Mouse (Mus musculus) hindbrain, embryonic 15.5 days (tissue): ENCODE data around the gene Adgrf5. TPM values are rescaled to one million over a fixed set of nuclear protein-coding genes. Genes with fewer than 3 reads are reported as not detected.
"Not testable (repeated sequence)": the region's sequence is repeated elsewhere in the genome, so short reads cannot be mapped to it uniquely, and the experiment has no call there.

Experiments used
- ATAC-seq: fragments of 200-750 bp; cut with Nextera tagmentation; 2 replicates; pipeline ENCODE4 v1.8.0; 2017; ENCODE audit warnings: low read depth, moderate number of reproducible peaks, moderate TSS enrichment; ENCODE audit not compliant: low FRiP score
- H3K27ac ChIP-seq: fragments of 300-500 bp; sonication (generic); replicated peaks from 2 replicates; pipeline ENCODE4 v1.5.1; 2015; ENCODE audit warnings: mild to moderate bottlenecking, inconsistent platforms
- H3K27me3 ChIP-seq: fragments of 300-500 bp; sonication (generic); 2 replicates; pipeline ENCODE4 v1.6.1; 2015; ENCODE audit warnings: control low read depth, inconsistent platforms
- H3K36me3 ChIP-seq: fragments of 300-500 bp; sonication (generic); 2 replicates; pipeline ENCODE4 v1.6.1; 2015; ENCODE audit warnings: control low read depth, inconsistent platforms
- H3K4me1 ChIP-seq: fragments of 300-500 bp; sonication (generic); replicated peaks from 2 replicates; pipeline ENCODE4 v1.6.1; 2015; ENCODE audit warnings: control low read depth, inconsistent platforms
- H3K4me2 ChIP-seq: fragments of 300-500 bp; sonication (generic); 2 replicates; pipeline ENCODE4 v1.6.1; 2015; ENCODE audit warnings: moderate library complexity, mild to moderate bottlenecking, inconsistent platforms
- H3K4me3 ChIP-seq: fragments of 300-500 bp; sonication (generic); 2 replicates; pipeline ENCODE4 v1.5.1; 2015; ENCODE audit warnings: mild to moderate bottlenecking, inconsistent platforms
- H3K9ac ChIP-seq: fragments of 300-500 bp; sonication (generic); 2 replicates; pipeline ENCODE4 v1.6.1; 2015; ENCODE audit warnings: inconsistent platforms
- H3K9me3 ChIP-seq: fragments of 300-500 bp; sonication (generic); 2 replicates; pipeline ENCODE4 v1.6.1; 2016; ENCODE audit warnings: control low read depth, inconsistent platforms
- WGBS: fragments of 180-500 bp; shearing (Covaris S2); methylation state at CpG from one replicate; pipeline ENCODE4 v1.1.7; 2015; 5-methylcytosine and 5-hydroxymethylcytosine counted together
- polyA plus RNA-seq: library from polyadenylated mRNA; unstranded; fragments of >200 nt; fragmentation: Nextera tagmentation; extraction: Ambion mirVana; gene quantifications from 2 replicates; pipeline ENCODE4 v1.2.1, GENCODE M21; 2015

Adgrf5 gene
- polyA plus RNA-seq = 7.6 and 9.0 TPM in 2 replicates

- Histone ChIP-seq H3K4me1 (peaks cover 10% of the 10 kb centered on the region), H3K27me3 (no peaks in the 10 kb centered on the region), H3K4me3 (no peak within 1 kb of the TSS), H3K4me2 (no peak within 1 kb of the TSS), H3K36me3 (no peaks in the 10 kb centered on the region), H3K9me3 (no peaks in the 10 kb centered on the region), H3K27ac (no peak within 1 kb of the TSS), H3K9ac (no peak within 1 kb of the TSS)
- no peak for ATAC-seq
- WGBS = 71% methylated on average over 16 of the region's 16 CpGs
These were observed at the start of gene Adgrf5 for GRCm38 (mm10) chr17:43359826-43360619. Gene Adgrf5 (plus strand): TSS chr17:43360451.

GRCm38 (mm10) chr17:43325986-43326671 is 34.1 kb upstream of the Adgrf5 start:
- 44% methylated on average over 7 of the region's 7 CpGs for WGBS
- ATAC-seq = 0 out of 2 replicates have a peak, but pooled peaks have one; percentile 21
- H3K4me3 ChIP-seq = no peak overlapping the region
- H3K36me3 ChIP-seq = no peaks in the 10 kb centered on the region
- no peak overlapping the region for H3K9ac ChIP-seq
- H3K4me1 ChIP-seq = peaks cover 8% of the 10 kb centered on the region
- H3K4me2 ChIP-seq = peak overlapping the region; percentile 67
- no peaks in the 10 kb centered on the region for H3K9me3 ChIP-seq
- H3K27ac ChIP-seq = no peak overlapping the region
- no peaks in the 10 kb centered on the region for H3K27me3 ChIP-seq

- Histone ChIP-seq H3K36me3 (no peaks in the 10 kb centered on the region), H3K27me3 (no peaks in the 10 kb centered on the region), H3K4me2 (peak overlapping the region; percentile 67), H3K27ac (peak overlapping the region; percentile 45; the same call in 1 of the 2 replicates), H3K9ac (peak overlapping the region; percentile 25; the same call in 1 of the 2 replicates), H3K9me3 (no peaks in the 10 kb centered on the region), H3K4me1 (peaks cover 8% of the 10 kb centered on the region), H3K4me3 (peak overlapping the region; percentile 30)
- peak; percentile 90 for ATAC-seq
- 8% methylated on average over 29 of the region's 29 CpGs for WGBS
These were observed 33.2 kb upstream of the Adgrf5 start for GRCm38 (mm10) chr17:43326726-43327700.

GRCm38 (mm10) chr17:43327810-43328209 is 32.4 kb upstream of the Adgrf5 start:
- Histone ChIP-seq H3K27ac (no peak overlapping the region), H3K27me3 (no peaks in the 10 kb centered on the region), H3K4me1 (peaks cover 8% of the 10 kb centered on the region), H3K36me3 (no peaks in the 10 kb centered on the region), H3K4me2 (no peak overlapping the region), H3K9ac (no peak overlapping the region), H3K9me3 (no peaks in the 10 kb centered on the region), H3K4me3 (no peak overlapping the region)
- WGBS = 77% methylated on average over 6 of the region's 6 CpGs
- ATAC-seq = no peak

- WGBS = 91% methylated on average over 4 of the region's 4 CpGs
- Histone ChIP-seq H3K36me3 (no peaks in the 10 kb centered on the region), H3K4me2 (no peak overlapping the region), H3K4me3 (no peak overlapping the region), H3K9me3 (no peaks in the 10 kb centered on the region), H3K27ac (no peak overlapping the region), H3K9ac (no peak overlapping the region), H3K27me3 (no peaks in the 10 kb centered on the region), H3K4me1 (peaks cover 8% of the 10 kb centered on the region)
- no peak for ATAC-seq
These were observed 31.0 kb upstream of the Adgrf5 start for GRCm38 (mm10) chr17:43329216-43329615.

- no peak for ATAC-seq
- Histone ChIP-seq H3K4me3 (no peak overlapping the region), H3K27me3 (no peaks in the 10 kb centered on the region), H3K4me1 (peaks cover 8% of the 10 kb centered on the region), H3K27ac (no peak overlapping the region), H3K36me3 (no peaks in the 10 kb centered on the region), H3K9me3 (no peaks in the 10 kb centered on the region), H3K4me2 (no peak overlapping the region), H3K9ac (no peak overlapping the region)
- WGBS = 81% methylated on average over 7 of the region's 7 CpGs
These were observed 30.5 kb upstream of the Adgrf5 start for GRCm38 (mm10) chr17:43329761-43330183.

GRCm38 (mm10) chr17:43332686-43333085 is 27.6 kb upstream of the Adgrf5 start:
- Histone ChIP-seq H3K27ac (no peak overlapping the region), H3K4me1 (no peaks in the 10 kb centered on the region), H3K4me3 (no peak overlapping the region), H3K9ac (no peak overlapping the region), H3K27me3 (no peaks in the 10 kb centered on the region), H3K36me3 (no peaks in the 10 kb centered on the region), H3K9me3 (no peaks in the 10 kb centered on the region), H3K4me2 (no peak overlapping the region)
- no peak for ATAC-seq
- 35% methylated on average over 5 of the region's 5 CpGs for WGBS

GRCm38 (mm10) chr17:43334074-43334473 is 26.2 kb upstream of the Adgrf5 start:
- H3K27ac ChIP-seq = no peak overlapping the region
- H3K4me2 ChIP-seq = no peak overlapping the region
- H3K4me3 ChIP-seq = no peak overlapping the region
- H3K9ac ChIP-seq = no peak overlapping the region
- 82% methylated on average over 9 of the region's 9 CpGs for WGBS
- no peak for ATAC-seq
- no peaks in the 10 kb centered on the region for H3K9me3 ChIP-seq
- no peaks in the 10 kb centered on the region for H3K27me3 ChIP-seq
- no peaks in the 10 kb centered on the region for H3K36me3 ChIP-seq
- H3K4me1 ChIP-seq = no peaks in the 10 kb centered on the region

- 89% methylated on average over 2 of the region's 2 CpGs for WGBS
- no peaks in the 10 kb centered on the region for H3K36me3 ChIP-seq
- H3K4me1 ChIP-seq = no peaks in the 10 kb centered on the region
- H3K27ac ChIP-seq = no peak overlapping the region
- no peaks in the 10 kb centered on the region for H3K9me3 ChIP-seq
- no peak overlapping the region for H3K4me3 ChIP-seq
- no peak overlapping the region for H3K4me2 ChIP-seq
- ATAC-seq = no peak
- no peaks in the 10 kb centered on the region for H3K27me3 ChIP-seq
- no peak overlapping the region for H3K9ac ChIP-seq
These were observed 22.6 kb upstream of the Adgrf5 start for GRCm38 (mm10) chr17:43337643-43338042.

GRCm38 (mm10) chr17:43338279-43338678 is 22.0 kb upstream of the Adgrf5 start:
- ATAC-seq = no peak
- H3K9me3 ChIP-seq = no peaks in the 10 kb centered on the region
- H3K36me3 ChIP-seq = no peaks in the 10 kb centered on the region
- no peaks in the 10 kb centered on the region for H3K4me1 ChIP-seq
- H3K27ac ChIP-seq = no peak overlapping the region
- H3K4me3 ChIP-seq = no peak overlapping the region
- no peak overlapping the region for H3K4me2 ChIP-seq
- H3K9ac ChIP-seq = no peak overlapping the region
- WGBS = 88% methylated on average over 3 of the region's 3 CpGs
- no peaks in the 10 kb centered on the region for H3K27me3 ChIP-seq

- H3K27ac ChIP-seq, H3K36me3 ChIP-seq, H3K4me3 ChIP-seq, H3K4me2 ChIP-seq, H3K4me1 ChIP-seq, ATAC-seq, H3K9ac ChIP-seq, H3K27me3 ChIP-seq, H3K9me3 ChIP-seq: not testable (repeated sequence)
- WGBS = 89% methylated on average over 2 of the region's 2 CpGs
These were observed 13.8 kb upstream of the Adgrf5 start for GRCm38 (mm10) chr17:43346499-43346898.
